Mouse (Mus musculus): ENCODE results near the gene Col16a1. TPM values are rescaled to one million over a fixed set of nuclear protein-coding genes. Genes with fewer than 3 reads are reported as not detected.

The Col16a1 gene
- total RNA-seq, 1 experiment from 2014 or later: not detected

GRCm38 (mm10) chr4:130076856-130077255, 29.2 kb downstream of the Col16a1 start:
- no peak for ATAC-seq (replicated peaks; ENCODE audit: insufficient number of reproducible peaks, low FRiP score, low TSS enrichment, poor library complexity, severe bottlenecking)

- ATAC-seq (replicated peaks; ENCODE audit: insufficient number of reproducible peaks, low FRiP score, low TSS enrichment, poor library complexity, severe bottlenecking): no peak
Measured at GRCm38 (mm10) chr4:130078816-130079485, 31.3 kb downstream of the Col16a1 start.

GRCm38 (mm10) chr4:130079521-130079920, 31.9 kb downstream of the Col16a1 start:
- ATAC-seq (replicated peaks; ENCODE audit: insufficient number of reproducible peaks, low FRiP score, low TSS enrichment, poor library complexity, severe bottlenecking): no peak

- no peak for ATAC-seq (replicated peaks; ENCODE audit: insufficient number of reproducible peaks, low FRiP score, low TSS enrichment, poor library complexity, severe bottlenecking)
Measured at GRCm38 (mm10) chr4:130081345-130082190, 33.9 kb downstream of the Col16a1 start.

- no peak for ATAC-seq (replicated peaks; ENCODE audit: insufficient number of reproducible peaks, low FRiP score, low TSS enrichment, poor library complexity, severe bottlenecking)
Measured at GRCm38 (mm10) chr4:130082211-130082610, 34.6 kb downstream of the Col16a1 start.

GRCm38 (mm10) chr4:130084331-130084945, 36.8 kb downstream of the Col16a1 start:
- no peak for ATAC-seq (replicated peaks; ENCODE audit: insufficient number of reproducible peaks, low FRiP score, low TSS enrichment, poor library complexity, severe bottlenecking)

GRCm38 (mm10) chr4:130085246-130085820, 37.7 kb downstream of the Col16a1 start:
- no peak for ATAC-seq (replicated peaks; ENCODE audit: insufficient number of reproducible peaks, low FRiP score, low TSS enrichment, poor library complexity, severe bottlenecking)

GRCm38 (mm10) chr4:130087293-130087692, 39.7 kb downstream of the Col16a1 start:
- peak; percentile 83 for ATAC-seq (replicated peaks; ENCODE audit: insufficient number of reproducible peaks, low FRiP score, low TSS enrichment, poor library complexity, severe bottlenecking)

GRCm38 (mm10) chr4:130095137-130095536, 47.5 kb downstream of the Col16a1 start:
- ATAC-seq (replicated peaks; ENCODE audit: insufficient number of reproducible peaks, low FRiP score, low TSS enrichment, poor library complexity, severe bottlenecking): no peak

- no peak for ATAC-seq (replicated peaks; ENCODE audit: insufficient number of reproducible peaks, low FRiP score, low TSS enrichment, poor library complexity, severe bottlenecking)
Measured at GRCm38 (mm10) chr4:130101183-130101582, 53.5 kb downstream of the Col16a1 start.

GRCm38 (mm10) chr4:130102111-130102651, 54.5 kb downstream of the Col16a1 start, which contains the start of gene Pef1:
Pef1 (plus strand) TSS chr4:130102558.
- ATAC-seq (replicated peaks; ENCODE audit: insufficient number of reproducible peaks, low FRiP score, low TSS enrichment, poor library complexity, severe bottlenecking): no peak

- no peak for ATAC-seq (replicated peaks; ENCODE audit: insufficient number of reproducible peaks, low FRiP score, low TSS enrichment, poor library complexity, severe bottlenecking)
Measured at GRCm38 (mm10) chr4:130103632-130104031, 56.0 kb downstream of the Col16a1 start.

- no peak for ATAC-seq (replicated peaks; ENCODE audit: insufficient number of reproducible peaks, low FRiP score, low TSS enrichment, poor library complexity, severe bottlenecking)
Measured at GRCm38 (mm10) chr4:130104584-130104983, 56.9 kb downstream of the Col16a1 start.

- ATAC-seq (replicated peaks; ENCODE audit: insufficient number of reproducible peaks, low FRiP score, low TSS enrichment, poor library complexity, severe bottlenecking): peak; percentile 70
Measured at GRCm38 (mm10) chr4:130107065-130107443, 59.4 kb downstream of the Col16a1 start.

- peak; percentile 94 for ATAC-seq (replicated peaks; ENCODE audit: insufficient number of reproducible peaks, low FRiP score, low TSS enrichment, poor library complexity, severe bottlenecking)
Measured at GRCm38 (mm10) chr4:130107444-130108131, 59.9 kb downstream of the Col16a1 start.

GRCm38 (mm10) chr4:130108929-130109328, 61.3 kb downstream of the Col16a1 start:
- ATAC-seq (replicated peaks; ENCODE audit: insufficient number of reproducible peaks, low FRiP score, low TSS enrichment, poor library complexity, severe bottlenecking): no peak

GRCm38 (mm10) chr4:130109666-130110065, 62.0 kb downstream of the Col16a1 start:
- no peak for ATAC-seq (replicated peaks; ENCODE audit: insufficient number of reproducible peaks, low FRiP score, low TSS enrichment, poor library complexity, severe bottlenecking)

GRCm38 (mm10) chr4:130110091-130110490, 62.5 kb downstream of the Col16a1 start:
- ATAC-seq (replicated peaks; ENCODE audit: insufficient number of reproducible peaks, low FRiP score, low TSS enrichment, poor library complexity, severe bottlenecking): no peak

All from monocyte, adult 5-6 weeks (primary cell).